Mouse (Mus musculus) spleen, adult 12 weeks (tissue): ENCODE measurements around the gene Emilin2.

Source experiments
- DNase-seq: peaks from one replicate; pipeline ENCODE4 v3.0.0; 2022; ENCODE audit warnings: low spot score

Emilin2 gene

GRCm38 (mm10) chr17:71234041-71234594 lies 77.7 kb downstream of the Emilin2 start:
- no peak for DNase-seq

- DNase-seq, result no peak
Observed at GRCm38 (mm10) chr17:71233210-71233609, 78.6 kb downstream of the Emilin2 start.

GRCm38 (mm10) chr17:71231998-71232397 lies 79.8 kb downstream of the Emilin2 start:
- no peak for DNase-seq

GRCm38 (mm10) chr17:71230108-71230709 lies 81.6 kb downstream of the Emilin2 start:
- no peak for DNase-seq

- no peak for DNase-seq
Observed at GRCm38 (mm10) chr17:71228651-71229050, 83.1 kb downstream of the Emilin2 start.

GRCm38 (mm10) chr17:71227128-71227895 lies 84.5 kb downstream of the Emilin2 start:
- DNase-seq, result no peak

GRCm38 (mm10) chr17:71225091-71225490 lies 86.7 kb downstream of the Emilin2 start:
- no peak for DNase-seq

- DNase-seq, result no peak
Observed at GRCm38 (mm10) chr17:71224521-71224920, 87.3 kb downstream of the Emilin2 start.

- no peak for DNase-seq
Observed at GRCm38 (mm10) chr17:71223676-71224075, 88.1 kb downstream of the Emilin2 start.

- no peak for DNase-seq
Observed at GRCm38 (mm10) chr17:71221383-71221782, 90.4 kb downstream of the Emilin2 start.

- no peak for DNase-seq
Observed at GRCm38 (mm10) chr17:71217111-71217685, 94.6 kb downstream of the Emilin2 start.

- no peak for DNase-seq
Observed at GRCm38 (mm10) chr17:71216263-71216662, 95.5 kb downstream of the Emilin2 start.

- no peak for DNase-seq
Observed at GRCm38 (mm10) chr17:71215241-71215839, 96.4 kb downstream of the Emilin2 start.

- DNase-seq, result no peak
Observed at GRCm38 (mm10) chr17:71214514-71215240, 97.1 kb downstream of the Emilin2 start.

- no peak for DNase-seq
Observed at GRCm38 (mm10) chr17:71213666-71214065, 98.1 kb downstream of the Emilin2 start.

GRCm38 (mm10) chr17:71211962-71212646 lies 99.7 kb downstream of the Emilin2 start:
- peak; percentile 14 for DNase-seq

- DNase-seq, result no peak
Observed at GRCm38 (mm10) chr17:71209936-71210335, 101.8 kb downstream of the Emilin2 start.

GRCm38 (mm10) chr17:71208921-71209320 lies 102.9 kb downstream of the Emilin2 start:
- DNase-seq, result no peak

- DNase-seq, result no peak
Observed at GRCm38 (mm10) chr17:71208376-71208775, 103.4 kb downstream of the Emilin2 start.

- DNase-seq, result no peak
Observed at GRCm38 (mm10) chr17:71207268-71207667, 104.5 kb downstream of the Emilin2 start.
